Mouse (Mus musculus) small intestine, adult 2 months (tissue): ENCODE measurements around the gene Ptprn2. TPM values are rescaled to one million over a fixed set of nuclear protein-coding genes. Genes with fewer than 3 reads are reported as not detected.
"Not testable (repeated sequence)": the region's sequence is repeated elsewhere in the genome, so short reads cannot be mapped to it uniquely, and the experiment has no call there.

ENCODE experiments used
- H3K27ac ChIP-seq: fragments of 200-500 bp; 2 replicates; pipeline ENCODE4 v1.5.1; 2012; ENCODE audit warnings: low read depth, low read length, control low read depth, inconsistent platforms; ENCODE audit not compliant: insufficient read depth
- H3K27me3 ChIP-seq: fragments of 200-500 bp; 2 replicates; pipeline ENCODE4 v1.6.1; 2012; ENCODE audit warnings: mild to moderate bottlenecking, moderate library complexity, low read length, inconsistent platforms; ENCODE audit not compliant: control insufficient read depth, insufficient read depth
- H3K36me3 ChIP-seq: fragments of 200-500 bp; 2 replicates; pipeline ENCODE4 v1.6.1; 2012; ENCODE audit warnings: mild to moderate bottlenecking, low read length, control low read depth, inconsistent platforms; ENCODE audit not compliant: control insufficient read depth, insufficient read depth
- H3K4me1 ChIP-seq: fragments of 200-500 bp; 2 replicates; pipeline ENCODE4 v1.6.1; 2012; ENCODE audit warnings: low read length, inconsistent platforms, mixed read lengths; ENCODE audit not compliant: control insufficient read depth, insufficient read depth, insufficient read length
- H3K4me3 ChIP-seq: fragments of 200-500 bp; 2 replicates; pipeline ENCODE4 v1.5.1; 2012; ENCODE audit warnings: low read depth, mild to moderate bottlenecking, control low read depth, inconsistent platforms, low read length, moderate library complexity
- CTCF ChIP-seq: fragments of 200-500 bp; IDR thresholded peaks from 2 replicates; pipeline ENCODE4 v1.5.1; 2012; ENCODE audit warnings: low read depth, mild to moderate bottlenecking, control low read depth, inconsistent platforms, low read length, moderate library complexity, mixed read lengths; ENCODE audit not compliant: insufficient replicate concordance, insufficient read length; ENCODE audit errors: extremely low read depth
- POLR2A ChIP-seq: fragments of 200-500 bp; IDR thresholded peaks from 2 replicates; pipeline ENCODE4 v1.6.1; 2012; ENCODE audit warnings: low read depth, mild to moderate bottlenecking, control low read depth, inconsistent platforms, low read length, moderate library complexity
- WGBS: fragments of 180-500 bp; shearing (Covaris S2); methylation state at CpG from one replicate; pipeline ENCODE4 v1.1.7; 2018; 5-methylcytosine and 5-hydroxymethylcytosine counted together
- polyA plus RNA-seq: library from polyadenylated mRNA; depleted of rRNA; stranded (reverse); fragments of >200 nt; gene quantifications from 2 replicates; pipeline ENCODE4 v1.2.3, GENCODE M21; 2012

The Ptprn2 gene
- polyA plus RNA-seq, 1 experiment, result 11.6 TPM

- TF ChIP-seq POLR2A, result no peak
- TF ChIP-seq CTCF, result no peak
- H3K4me3 ChIP-seq, result no peak overlapping the region
Measured at GRCm38 (mm10) chr12:116553361-116553760, 67.8 kb downstream of the Ptprn2 start.

GRCm38 (mm10) chr12:116555964-116556363 lies 70.4 kb downstream of the Ptprn2 start:
- 62% methylated on average over 4 of the region's 4 CpGs for WGBS

More at GRCm38 (mm10) chr12:116553361-116553760, 67.8 kb downstream of the Ptprn2 start:
- H3K4me1 ChIP-seq, result no peaks in the 10 kb centered on the region
- no peak overlapping the region for H3K27ac ChIP-seq
- no peaks in the 10 kb centered on the region for H3K27me3 ChIP-seq
- H3K36me3 ChIP-seq, result no peaks in the 10 kb centered on the region

DNA sequence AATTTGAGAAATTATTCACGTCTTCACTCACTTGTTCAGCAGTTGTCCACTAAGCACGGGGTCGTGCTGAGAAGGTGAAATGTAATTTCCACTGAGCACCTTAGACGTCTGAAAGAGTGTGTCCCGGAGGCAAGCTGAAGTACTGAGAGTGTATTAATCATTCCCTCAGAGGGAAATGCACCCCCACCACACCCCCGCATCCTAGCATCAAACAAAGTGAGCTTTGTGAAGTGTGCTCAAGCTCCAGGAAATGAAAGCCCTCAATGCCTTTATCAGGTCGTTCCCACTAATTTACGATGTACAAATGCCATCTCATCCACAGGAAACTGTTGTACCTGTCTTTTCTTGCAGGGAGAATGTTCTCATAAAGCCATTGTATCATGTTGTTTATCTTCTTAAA lies 78.9 kb downstream of the Ptprn2 start:
- no peak for TF ChIP-seq CTCF
- TF ChIP-seq POLR2A, result no peak
- no peak overlapping the region for H3K4me3 ChIP-seq
- H3K27ac ChIP-seq, result no peak overlapping the region
- no peaks in the 10 kb centered on the region for H3K36me3 ChIP-seq
- no peaks in the 10 kb centered on the region for H3K4me1 ChIP-seq
- WGBS, result 33% methylated on average over 8 of the region's 8 CpGs
- no peaks in the 10 kb centered on the region for H3K27me3 ChIP-seq

More at GRCm38 (mm10) chr12:116555964-116556363, 70.4 kb downstream of the Ptprn2 start:
- H3K36me3 ChIP-seq, result no peaks in the 10 kb centered on the region
- no peak overlapping the region for H3K27ac ChIP-seq
- no peaks in the 10 kb centered on the region for H3K4me1 ChIP-seq
- TF ChIP-seq CTCF (no peak), POLR2A (no peak)
- no peak overlapping the region for H3K4me3 ChIP-seq
- no peaks in the 10 kb centered on the region for H3K27me3 ChIP-seq

GRCm38 (mm10) chr12:116566672-116567071 lies 81.2 kb downstream of the Ptprn2 start:
- Histone ChIP-seq H3K4me3 (no peak overlapping the region), H3K4me1 (no peaks in the 10 kb centered on the region), H3K36me3 (no peaks in the 10 kb centered on the region), H3K27me3 (no peaks in the 10 kb centered on the region), H3K27ac (no peak overlapping the region)
- TF ChIP-seq POLR2A (no peak), CTCF (no peak)
- WGBS, result 28% methylated on average over 1 of the region's 1 CpGs

DNA sequence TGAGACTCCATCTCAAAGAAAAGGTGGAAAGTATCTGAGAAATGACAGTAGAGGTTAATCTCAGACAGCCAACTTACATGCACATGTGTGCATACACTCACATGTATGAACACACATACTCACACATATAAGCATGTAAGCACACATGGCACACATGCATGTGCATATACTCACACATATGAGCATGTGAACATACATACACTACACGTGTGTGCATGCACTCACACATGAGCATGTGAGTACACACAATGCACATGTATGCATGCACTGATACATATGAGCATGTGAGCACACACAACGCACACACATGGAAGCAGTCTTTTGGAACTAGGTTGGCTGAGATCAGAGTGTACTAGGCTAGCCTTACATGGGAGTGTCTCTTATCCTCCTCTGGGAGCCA lies 81.7 kb downstream of the Ptprn2 start:
- no peak overlapping the region for H3K27ac ChIP-seq
- WGBS, result 84% methylated on average over 2 of the region's 2 CpGs
- no peak overlapping the region for H3K4me3 ChIP-seq
- no peaks in the 10 kb centered on the region for H3K27me3 ChIP-seq
- H3K4me1 ChIP-seq, result no peaks in the 10 kb centered on the region
- no peak for TF ChIP-seq CTCF
- no peak for TF ChIP-seq POLR2A
- no peaks in the 10 kb centered on the region for H3K36me3 ChIP-seq

DNA sequence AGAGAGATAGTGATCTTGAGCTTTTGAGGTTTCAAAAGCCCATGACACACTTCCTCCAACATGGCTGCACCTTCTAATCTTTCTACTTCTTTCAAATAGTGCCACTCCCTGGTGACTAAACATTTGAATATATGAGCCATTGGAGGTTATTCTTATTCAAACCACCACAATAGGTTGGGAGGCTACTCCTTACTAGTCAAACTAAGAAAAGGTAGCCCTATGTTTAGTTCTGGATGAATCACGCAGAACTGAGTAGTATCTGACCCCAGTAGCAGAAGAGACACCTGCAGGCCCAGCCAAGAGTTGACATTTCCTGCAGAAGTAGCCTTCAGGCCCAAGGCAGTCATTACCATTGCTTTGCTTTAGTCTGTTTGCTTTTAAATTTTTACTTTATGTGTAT lies 84.0 kb downstream of the Ptprn2 start:
- H3K27me3 ChIP-seq, result no peaks in the 10 kb centered on the region
- no peak overlapping the region for H3K4me3 ChIP-seq
- WGBS, result 59% methylated on average over 1 of the region's 1 CpGs
- no peaks in the 10 kb centered on the region for H3K36me3 ChIP-seq
- H3K4me1 ChIP-seq, result no peaks in the 10 kb centered on the region
- TF ChIP-seq POLR2A, result no peak
- TF ChIP-seq CTCF, result no peak
- H3K27ac ChIP-seq, result no peak overlapping the region

DNA sequence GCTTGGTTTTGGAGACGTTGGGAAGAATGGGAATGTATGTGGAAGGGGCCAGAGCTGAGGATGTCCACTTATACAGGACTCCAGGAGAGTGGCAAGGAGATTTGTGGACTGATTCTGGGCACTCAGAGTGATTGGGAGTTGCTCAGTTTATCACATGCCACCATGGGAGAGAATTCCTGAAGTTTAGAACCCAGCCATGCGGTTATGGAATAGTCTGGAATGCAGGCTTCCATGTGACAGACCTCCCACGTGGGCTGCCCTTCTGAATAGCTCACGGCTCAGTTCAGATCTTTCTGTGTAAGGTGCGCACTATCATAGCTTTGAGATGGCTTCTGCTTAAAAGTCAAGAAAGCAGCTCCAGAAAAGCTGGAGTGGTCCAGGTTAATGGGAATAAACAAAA lies 88.6 kb downstream of the Ptprn2 start:
- Histone ChIP-seq H3K4me1 (no peaks in the 10 kb centered on the region), H3K36me3 (no peaks in the 10 kb centered on the region), H3K4me3 (no peak overlapping the region), H3K27ac (no peak overlapping the region), H3K27me3 (no peaks in the 10 kb centered on the region)
- no peak for TF ChIP-seq POLR2A
- no peak for TF ChIP-seq CTCF
- WGBS, result 70% methylated on average over 5 of the region's 5 CpGs

DNA sequence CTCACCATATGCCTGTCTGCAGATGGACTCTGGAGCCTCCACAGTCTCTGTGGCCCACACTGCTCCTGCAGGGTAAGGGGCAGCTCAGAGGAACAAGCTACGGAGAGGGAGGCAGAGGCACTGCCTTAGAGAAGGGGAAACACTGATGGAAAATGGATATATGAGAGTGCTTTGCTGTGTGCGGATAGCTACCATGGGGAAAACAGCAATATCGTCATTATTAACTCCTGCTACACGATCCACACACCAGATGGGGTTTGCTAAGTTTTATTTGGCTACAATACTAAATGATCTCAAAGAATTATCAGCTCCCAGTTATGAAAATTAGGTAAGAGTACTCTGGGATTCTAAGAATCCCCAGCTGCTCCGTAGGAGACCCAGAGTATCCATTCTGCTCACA lies 89.2 kb downstream of the Ptprn2 start:
- no peak overlapping the region for H3K27ac ChIP-seq
- H3K36me3 ChIP-seq, result no peaks in the 10 kb centered on the region
- WGBS, result 76% methylated on average over 5 of the region's 5 CpGs
- no peaks in the 10 kb centered on the region for H3K27me3 ChIP-seq
- no peak overlapping the region for H3K4me3 ChIP-seq
- no peaks in the 10 kb centered on the region for H3K4me1 ChIP-seq
- TF ChIP-seq POLR2A (no peak), CTCF (no peak)

GRCm38 (mm10) chr12:116577917-116578316 lies 92.4 kb downstream of the Ptprn2 start:
- not testable (repeated sequence) for H3K27ac ChIP-seq, H3K36me3 ChIP-seq, H3K4me3 ChIP-seq, H3K27me3 ChIP-seq, H3K4me1 ChIP-seq
- 63% methylated on average over 1 of the region's 1 CpGs for WGBS
